Mouse (Mus musculus): ENCODE results near the gene Pigv.

Gene Pigv

GRCm38 (mm10) chr4:133645680-133646079 lies 26.8 kb downstream of the Pigv start:
- no peak for DNase-seq (ENCODE audit: low read depth)

- no peak for DNase-seq (ENCODE audit: low read depth)
Observed at GRCm38 (mm10) chr4:133645195-133645594, 27.3 kb downstream of the Pigv start.

DNA sequence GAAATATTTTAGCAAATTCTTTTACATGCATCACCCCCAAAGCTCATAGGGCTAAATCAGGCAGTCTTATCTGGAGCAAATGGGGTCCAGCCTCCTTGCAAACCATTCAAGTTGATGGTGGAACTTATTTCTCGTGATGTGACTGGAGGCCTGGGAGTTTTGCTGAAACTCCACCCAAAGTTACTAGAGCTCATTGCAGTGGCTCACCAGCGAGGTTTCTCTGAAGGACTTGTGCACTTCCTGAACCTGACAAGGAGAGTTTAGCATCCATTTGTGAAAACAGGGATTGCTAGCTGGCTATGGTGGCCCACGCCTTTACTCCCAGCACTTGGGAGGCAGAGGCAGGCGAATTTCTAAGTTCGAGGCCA lies 38.4 kb downstream of the Pigv start:
- no peak for DNase-seq (ENCODE audit: low read depth)

DNA sequence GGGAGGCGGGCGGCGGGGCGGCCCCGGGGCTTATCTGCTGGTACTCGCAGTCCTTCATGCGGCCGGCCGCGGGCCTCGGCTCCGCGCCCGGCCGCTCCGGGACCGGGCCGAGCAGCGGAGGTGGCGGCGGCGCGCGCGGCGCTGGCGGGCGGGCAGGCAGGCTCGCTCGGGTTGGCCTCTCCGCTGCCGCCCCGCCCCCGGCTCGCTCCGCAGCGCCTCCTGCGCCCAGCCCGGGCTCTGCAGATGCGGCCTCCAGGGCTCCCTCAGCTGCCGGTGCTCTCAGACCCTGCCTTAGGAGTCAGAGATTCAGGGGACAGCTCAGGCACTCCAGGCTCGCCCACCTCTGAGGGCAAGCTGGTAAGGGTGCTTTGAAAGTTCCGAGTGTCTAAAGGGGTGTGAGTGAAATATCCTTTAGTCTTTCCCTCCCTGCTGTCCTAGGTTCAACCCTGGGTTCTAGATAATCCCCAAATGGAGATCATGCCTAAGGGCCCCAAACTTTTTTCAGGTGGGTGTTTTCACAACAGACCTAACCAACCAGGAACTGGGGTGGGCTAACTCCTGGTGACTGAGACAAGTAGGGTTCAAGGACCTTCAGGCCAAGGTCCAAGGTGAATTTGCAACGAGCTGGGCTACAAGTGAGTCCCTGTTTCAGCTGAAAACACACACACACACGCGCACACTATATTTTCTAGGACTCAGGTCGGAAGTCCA lies 39.0 kb downstream of the Pigv start:
- DNase-seq (ENCODE audit: low read depth) = peak; percentile 91

- peak; percentile 68 for DNase-seq (ENCODE audit: low read depth)
Observed at GRCm38 (mm10) chr4:133632483-133633327, 39.7 kb downstream of the Pigv start.

DNA sequence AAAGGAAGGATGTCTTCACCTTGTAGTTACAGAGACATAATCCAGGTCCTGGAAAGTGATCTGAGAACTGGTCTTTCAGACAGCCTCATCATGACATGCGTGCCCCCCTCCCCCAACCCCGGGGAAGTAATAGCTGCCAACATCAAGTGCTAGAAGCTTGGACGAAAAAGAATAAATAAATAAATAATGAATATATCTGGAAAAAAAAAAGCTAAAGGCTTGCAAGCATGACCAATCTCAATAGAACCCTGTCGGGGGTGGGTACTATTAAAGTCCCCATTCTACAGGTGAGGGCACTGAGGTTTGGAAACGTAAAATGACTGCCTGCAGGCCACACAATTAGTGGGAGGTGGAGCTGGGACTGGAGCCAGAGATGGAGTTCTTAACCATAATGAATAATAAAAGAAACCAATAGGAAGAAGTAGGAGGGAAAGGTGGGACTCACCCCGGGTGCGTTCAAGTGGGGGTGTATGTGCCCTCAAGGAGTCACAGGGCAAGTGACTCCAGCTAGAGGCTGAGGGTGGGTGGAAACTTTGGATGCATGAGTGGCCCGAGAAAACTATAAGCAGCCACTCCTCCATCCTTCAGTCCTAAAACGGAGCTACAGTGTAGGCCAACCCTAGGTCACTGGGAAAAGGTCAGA lies 40.6 kb downstream of the Pigv start:
- peak; percentile 43 for DNase-seq (ENCODE audit: low read depth)

DNA sequence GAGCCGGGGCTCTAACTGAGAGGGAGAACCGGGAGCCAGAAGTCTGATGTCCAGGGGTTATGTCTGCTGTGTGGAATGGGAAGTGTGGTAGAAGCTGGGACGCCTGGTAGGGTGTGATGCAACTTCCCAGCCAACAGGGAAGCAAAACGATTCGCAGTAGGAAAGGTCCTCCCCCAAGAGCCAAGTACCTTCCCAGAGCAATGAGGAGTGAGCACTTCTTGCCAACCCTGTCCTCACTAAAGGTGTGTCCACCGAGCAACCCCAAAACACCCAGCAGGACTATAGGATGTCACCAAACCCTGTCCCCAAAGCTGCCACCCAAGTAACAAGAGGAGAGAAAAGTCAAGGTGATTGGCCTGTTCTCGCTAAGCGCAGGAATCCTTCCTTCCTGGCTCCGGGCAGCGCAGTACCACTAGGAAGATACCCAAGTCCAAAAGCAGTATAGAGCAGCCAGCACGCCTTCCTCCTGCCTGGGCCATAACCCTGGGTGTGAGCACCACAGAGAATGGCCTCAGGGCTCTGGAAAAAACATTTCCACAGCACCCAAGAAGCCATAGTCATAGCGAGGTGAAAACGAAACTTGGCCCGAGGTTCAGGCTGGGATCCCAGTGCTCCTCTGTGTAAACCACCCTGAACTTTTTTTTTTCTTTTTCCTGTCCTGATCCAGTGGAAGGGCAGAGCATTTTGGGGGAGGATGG lies 41.2 kb downstream of the Pigv start:
- DNase-seq (ENCODE audit: low read depth) = peak; percentile 61

- peak; percentile 32 for DNase-seq (ENCODE audit: low read depth)
Observed at GRCm38 (mm10) chr4:133630326-133630920, 42.0 kb downstream of the Pigv start.

DNA sequence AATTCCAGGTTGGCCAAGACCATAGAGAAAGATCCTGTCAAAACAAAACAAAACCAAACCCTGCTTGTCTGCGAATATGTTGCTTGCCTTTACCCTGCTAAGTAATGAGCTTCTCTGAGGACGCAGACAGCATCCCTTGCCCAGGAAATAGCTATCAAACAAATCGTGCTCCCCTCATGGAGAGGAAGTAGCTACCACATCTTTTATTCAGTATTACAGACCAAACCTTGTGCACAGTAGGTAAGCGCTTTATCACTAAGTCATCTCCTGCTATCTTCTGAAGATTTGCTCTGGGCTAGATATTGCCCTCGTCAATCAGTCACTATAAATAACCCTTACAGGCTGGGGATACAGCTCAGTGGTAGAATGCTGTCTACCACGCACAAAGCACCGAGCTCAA lies 43.3 kb downstream of the Pigv start:
- DNase-seq (ENCODE audit: low read depth) = peak; percentile 74

GRCm38 (mm10) chr4:133628517-133628916 lies 43.9 kb downstream of the Pigv start:
- peak; percentile 22 for DNase-seq (ENCODE audit: low read depth)

- no peak for DNase-seq (ENCODE audit: low read depth)
Observed at GRCm38 (mm10) chr4:133627039-133627438, 45.4 kb downstream of the Pigv start.

DNA sequence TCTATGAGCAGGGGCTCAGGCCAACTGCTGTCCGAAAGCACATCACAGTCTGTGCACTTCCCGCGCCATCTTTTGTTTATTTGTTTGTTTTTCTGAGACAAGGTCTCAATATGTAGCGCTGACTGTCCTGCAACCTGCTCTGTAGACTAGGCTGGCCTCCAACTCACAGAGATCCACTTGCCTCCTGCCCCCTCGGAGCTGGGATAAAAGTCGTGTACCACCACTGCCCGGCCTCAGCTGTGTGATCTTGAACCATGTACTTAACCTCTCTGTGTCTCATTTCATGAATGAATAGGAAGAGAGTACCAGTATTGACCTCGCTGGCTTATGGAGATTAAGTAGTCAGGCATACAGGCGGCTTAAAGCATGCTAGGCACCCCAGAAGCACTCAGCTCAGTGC lies 45.8 kb downstream of the Pigv start:
- DNase-seq (ENCODE audit: low read depth) = peak; percentile 21

DNA sequence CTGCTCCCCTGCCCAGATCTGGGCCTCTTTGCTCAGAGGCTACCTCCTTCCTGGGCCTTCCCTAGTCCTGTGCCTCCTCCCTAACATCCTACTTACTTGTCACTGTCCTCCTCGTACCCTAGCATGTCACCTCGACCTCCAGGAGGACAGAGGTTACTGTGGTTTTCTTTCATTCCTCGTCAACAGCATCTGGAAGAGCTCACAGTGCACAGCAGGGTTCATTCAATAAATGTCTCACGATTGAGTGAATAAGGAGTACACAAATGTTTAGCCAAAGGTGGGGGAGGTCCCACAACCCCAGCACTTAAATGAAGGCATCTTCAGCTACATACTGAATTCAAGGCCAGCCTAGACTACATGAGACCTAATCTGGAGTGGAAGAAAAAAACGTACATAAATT lies 46.2 kb downstream of the Pigv start:
- no peak for DNase-seq (ENCODE audit: low read depth)

DNA sequence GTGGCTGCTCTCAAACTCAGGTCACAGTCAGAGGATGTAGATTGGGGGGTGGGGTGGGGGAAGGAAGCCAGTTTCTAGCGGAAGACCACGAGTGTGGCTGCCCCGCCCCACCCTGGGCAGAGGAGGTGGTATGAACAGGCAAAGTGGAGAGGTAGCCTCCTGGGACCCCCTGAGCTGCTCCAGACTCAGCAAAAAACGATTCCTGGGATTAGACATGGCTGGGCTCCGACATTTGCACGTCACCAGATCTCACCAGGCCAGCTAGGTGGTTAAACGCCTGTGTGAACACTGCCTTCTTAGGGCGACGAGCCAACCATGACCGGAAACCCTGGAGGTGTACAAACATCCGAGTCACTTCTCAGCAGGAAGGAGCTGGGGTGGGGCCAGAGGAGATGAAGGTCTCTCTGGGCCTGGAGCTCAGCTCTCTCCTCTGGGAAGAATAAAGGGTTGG lies 46.8 kb downstream of the Pigv start:
- peak; percentile 84 for DNase-seq (ENCODE audit: low read depth)

- peak; percentile 41 for DNase-seq (ENCODE audit: low read depth)
Observed at GRCm38 (mm10) chr4:133624830-133625229, 47.6 kb downstream of the Pigv start.

GRCm38 (mm10) chr4:133622161-133622695 lies 50.2 kb downstream of the Pigv start:
- DNase-seq (ENCODE audit: low read depth) = peak; percentile 90

GRCm38 (mm10) chr4:133620668-133621067 lies 51.8 kb downstream of the Pigv start:
- peak; percentile 85 for DNase-seq (ENCODE audit: low read depth)

DNA sequence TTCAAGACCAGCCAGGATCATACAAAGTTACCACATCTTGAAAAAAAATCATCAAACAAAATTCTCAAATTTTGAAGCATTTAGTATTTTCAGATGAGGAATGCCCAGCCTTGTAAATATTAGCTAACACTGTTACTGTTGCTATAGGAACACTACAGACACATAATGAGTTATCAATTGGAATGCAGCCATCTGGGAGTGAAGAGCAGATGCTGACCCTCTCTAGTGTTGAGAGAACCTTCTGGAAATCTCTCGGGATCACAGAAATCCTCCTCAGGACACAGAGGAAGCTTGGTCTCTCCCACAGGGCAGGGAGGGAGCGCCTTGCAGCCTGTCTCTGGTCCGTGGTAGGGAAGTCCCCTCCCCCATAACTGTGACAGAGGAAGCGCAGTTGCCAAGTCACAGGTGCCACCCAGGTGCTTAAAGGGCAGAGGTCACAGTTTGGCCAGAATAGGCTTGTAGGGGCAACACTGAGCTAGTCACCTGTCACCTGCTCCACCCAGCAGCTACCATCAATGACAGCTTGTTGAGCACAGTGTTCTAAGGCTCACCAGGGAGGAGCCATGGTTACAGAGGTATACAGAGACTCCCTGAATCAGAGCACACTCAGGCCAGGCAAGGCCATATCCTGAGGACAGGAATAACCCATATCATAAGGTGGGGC lies 52.8 kb downstream of the Pigv start:
- DNase-seq (ENCODE audit: low read depth) = peak; percentile 57

DNA sequence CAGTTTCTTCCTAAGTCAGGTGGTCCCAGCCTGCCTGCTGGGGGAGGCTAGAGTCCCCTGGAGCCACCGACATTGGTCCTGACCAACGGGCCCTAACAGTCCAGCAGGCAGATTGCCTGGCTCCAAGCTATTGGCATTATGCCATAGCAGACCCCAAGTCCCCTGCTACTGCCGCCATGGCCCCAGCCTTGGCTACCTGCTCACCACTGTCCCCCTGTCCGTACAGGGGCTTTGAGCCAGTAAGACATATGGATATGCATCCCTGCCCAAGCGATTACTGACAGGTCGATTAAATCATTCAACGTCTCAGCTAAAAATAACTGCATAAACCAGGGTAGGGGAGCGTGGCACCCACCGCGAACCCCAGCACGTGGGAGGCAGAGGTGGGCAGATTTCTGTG lies 54.5 kb downstream of the Pigv start:
- no peak for DNase-seq (ENCODE audit: low read depth)

- no peak for DNase-seq (ENCODE audit: low read depth)
Observed at GRCm38 (mm10) chr4:133615416-133615815, 57.0 kb downstream of the Pigv start.

DNA sequence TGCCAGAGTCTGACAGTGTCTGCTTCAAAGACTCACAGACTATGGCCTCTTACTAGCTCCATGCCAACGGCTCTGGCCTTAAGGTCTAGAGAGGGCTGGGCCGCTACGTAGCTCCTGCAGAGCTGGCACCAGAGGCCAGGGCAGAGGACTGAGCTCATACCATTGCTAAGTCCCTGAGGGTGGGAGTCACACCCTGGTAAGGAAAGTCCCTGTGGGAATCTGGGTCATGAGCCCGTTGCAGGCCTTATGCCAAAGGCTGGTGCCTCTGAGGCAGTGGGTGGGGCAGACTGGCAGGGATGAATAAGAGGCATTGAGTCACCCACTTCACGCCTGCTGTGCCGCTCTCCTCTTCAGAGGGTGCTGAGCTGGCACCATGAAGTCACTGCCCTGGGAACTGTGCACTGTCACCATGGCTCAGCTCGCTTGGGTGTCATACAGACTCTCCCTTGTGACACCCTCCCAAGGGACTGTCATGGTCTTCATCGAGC lies 58.1 kb downstream of the Pigv start:
- DNase-seq (ENCODE audit: low read depth) = no peak
